Mouse (Mus musculus): ENCODE measurements around the gene Cbll1. TPM values are rescaled to one million over a fixed set of nuclear protein-coding genes. Genes with fewer than 3 reads are reported as not detected.

The Cbll1 gene
- 29.0 TPM for polyA plus RNA-seq (2017; shearing (Covaris generic))

DNA sequence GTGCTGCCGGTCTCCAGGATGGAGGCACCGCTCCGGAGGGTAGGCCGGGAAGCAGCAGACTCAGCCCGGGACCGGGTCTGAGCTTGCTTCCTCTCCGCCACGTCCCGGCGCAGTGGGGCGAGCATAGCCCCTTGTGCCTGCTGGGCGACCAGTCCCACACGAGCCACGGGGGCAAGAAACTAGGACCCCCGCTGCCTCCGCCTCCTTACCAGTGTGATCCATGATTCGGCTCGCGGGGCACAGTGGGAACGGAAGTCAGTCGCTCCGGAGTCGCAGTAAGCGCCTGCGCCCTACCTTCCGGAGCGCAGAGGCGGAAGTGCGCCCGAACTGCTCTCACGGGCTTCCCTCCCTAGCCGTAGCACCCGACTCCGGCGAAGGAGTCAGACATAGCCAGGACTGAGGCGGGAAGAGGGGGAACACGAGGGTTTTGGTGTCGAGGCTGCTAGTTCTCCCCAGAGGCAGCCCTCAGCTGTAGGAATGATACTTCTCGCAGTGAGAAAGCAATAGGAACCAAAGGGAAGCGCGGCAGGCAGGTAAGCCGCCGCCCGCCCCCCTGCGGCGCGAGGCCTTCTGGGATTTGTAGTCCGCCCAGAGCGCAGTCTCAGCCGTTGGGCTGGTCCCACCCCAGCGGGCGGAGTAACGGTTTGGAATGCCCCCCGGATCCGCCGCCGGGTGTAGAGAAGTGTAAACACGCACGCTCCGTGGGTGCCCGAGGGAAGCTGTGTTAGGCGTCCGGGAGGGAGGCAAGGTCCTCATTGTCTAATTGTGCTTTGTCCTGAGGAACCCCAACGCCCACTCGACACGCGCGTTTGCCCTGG lies at the start of gene Cbll1:
Cbll1 (minus strand) TSS at position 303 of the 818 bp plus-strand sequence.

Other genes starting within 250 kb of the Cbll1 start
- 0.12 TPM for gene Lamb1, start 234.4 kb downstream of the Cbll1 start, polyA plus RNA-seq (2017; shearing (Covaris generic))
- 92.6 TPM for gene Dld, start 148.2 kb downstream of the Cbll1 start, polyA plus RNA-seq (2017; shearing (Covaris generic))
- not detected for gene Slc26a3, start 108.7 kb downstream of the Cbll1 start, polyA plus RNA-seq (2017; shearing (Covaris generic))
- gene Slc26a4, start 60.4 kb upstream of the Cbll1 start, polyA plus RNA-seq (2017; shearing (Covaris generic)): not detected
- 77.6 TPM for gene Bcap29, start 135.0 kb upstream of the Cbll1 start, polyA plus RNA-seq (2017; shearing (Covaris generic))
- 17.4 TPM for gene Dus4l, start 155.2 kb upstream of the Cbll1 start, polyA plus RNA-seq (2017; shearing (Covaris generic))
- gene Cog5, start 155.3 kb upstream of the Cbll1 start, polyA plus RNA-seq (2017; shearing (Covaris generic)): 55.0 TPM
- gene Gpr22, start 214.3 kb upstream of the Cbll1 start, polyA plus RNA-seq (2017; shearing (Covaris generic)): 1.7 TPM

Data from CD4-positive, CD25-positive, alpha-beta regulatory T cell (primary cell).